Mouse (Mus musculus) intestine, postnatal 0 days (tissue): ENCODE measurements around the gene Olfr203. TPM values are rescaled to one million over a fixed set of nuclear protein-coding genes. Genes with fewer than 3 reads are reported as not detected.
"Not testable (repeated sequence)": the region's sequence is repeated elsewhere in the genome, so short reads cannot be mapped to it uniquely, and the experiment has no call there.

Source experiments
- ATAC-seq: fragments of 200-750 bp; cut with Nextera tagmentation; 2 replicates; pipeline ENCODE4 v1.8.0; 2017; ENCODE audit warnings: mild to moderate bottlenecking, moderate TSS enrichment, moderate library complexity
- H3K27ac ChIP-seq: fragments of 300-500 bp; sonication (generic); 2 replicates; pipeline ENCODE4 v1.5.1; 2014; ENCODE audit warnings: mild to moderate bottlenecking, low read depth, low read length, moderate library complexity
- H3K27me3 ChIP-seq: fragments of 300-500 bp; sonication (generic); replicated peaks from 2 replicates; pipeline ENCODE4 v1.6.1; 2014; ENCODE audit warnings: low read length, mixed read lengths; ENCODE audit not compliant: control insufficient read depth, insufficient read depth
- H3K36me3 ChIP-seq: fragments of 300-500 bp; sonication (generic); 2 replicates; pipeline ENCODE4 v1.6.1; 2014; ENCODE audit warnings: mild to moderate bottlenecking, moderate library complexity; ENCODE audit not compliant: control insufficient read depth, insufficient read depth
- H3K4me1 ChIP-seq: fragments of 300-500 bp; sonication (generic); replicated peaks from 2 replicates; pipeline ENCODE4 v1.6.1; 2014; ENCODE audit warnings: antibody characterized with exemption, low read length, mixed read lengths; ENCODE audit not compliant: control insufficient read depth, insufficient read depth
- H3K4me2 ChIP-seq: fragments of 300-500 bp; sonication (generic); replicated peaks from 2 replicates; pipeline ENCODE4 v1.6.1; 2014; ENCODE audit warnings: low read depth, mild to moderate bottlenecking, moderate library complexity
- H3K4me3 ChIP-seq: fragments of 300-500 bp; sonication (generic); 2 replicates; pipeline ENCODE4 v1.5.1; 2014; ENCODE audit warnings: low read depth, low read length
- H3K9ac ChIP-seq: fragments of 300-500 bp; sonication (generic); 2 replicates; pipeline ENCODE4 v1.6.1; 2014; ENCODE audit warnings: mild to moderate bottlenecking, low read depth, low read length
- H3K9me3 ChIP-seq: fragments of 300-500 bp; sonication (generic); 2 replicates; pipeline ENCODE4 v1.6.1; 2016; ENCODE audit warnings: mixed run types; ENCODE audit not compliant: control insufficient read depth
- CTCF ChIP-seq: sonication (generic); IDR thresholded peaks from 2 replicates; pipeline ENCODE4 v1.5.1; 2016; ENCODE audit warnings: low read depth, mild to moderate bottlenecking, control low read depth, antibody characterized with exemption, moderate library complexity
- whole genome bisulfite sequencing: fragments of 180-500 bp; shearing (Covaris S2); extraction: QIAGEN DNeasy Blood & Tissue Kit; methylation state at CpG from one replicate; pipeline ENCODE4 v1.1.7; 2014; 5-methylcytosine and 5-hydroxymethylcytosine counted together
- polyA plus RNA-seq: library from polyadenylated mRNA; unstranded; fragments of >200 nt; fragmentation: Nextera tagmentation; extraction: Ambion mirVana; gene quantifications from 2 replicates; pipeline ENCODE4 v1.2.1, GENCODE M21; 2015

Gene Olfr203
- polyA plus RNA-seq, result 0.10 TPM in 1 of 2 replicates, not detected in the other

- 75% methylated on average over 2 of the region's 2 CpGs for WGBS
- Histone ChIP-seq H3K27ac (no peak within 1 kb of the TSS), H3K4me2 (no peak within 1 kb of the TSS), H3K36me3 (no peaks in the 10 kb centered on the region), H3K4me3 (no peak within 1 kb of the TSS), H3K4me1 (no peaks in the 10 kb centered on the region), H3K9ac (no peak within 1 kb of the TSS), H3K27me3 (no peaks in the 10 kb centered on the region), H3K9me3 (no peaks in the 10 kb centered on the region)
- TF ChIP-seq CTCF, result no peak
- no peak for ATAC-seq
These were observed at the start of gene Olfr203 for GRCm38 (mm10) chr16:59298581-59298980. Gene Olfr203 (plus strand): TSS chr16:59298881.

GRCm38 (mm10) chr16:59249684-59250083 lies 49.0 kb upstream of the Olfr203 start:
- no peak for TF ChIP-seq CTCF
- H3K4me3 ChIP-seq, result no peak overlapping the region
- H3K9ac ChIP-seq, result no peak overlapping the region
- H3K36me3 ChIP-seq, result no peaks in the 10 kb centered on the region
- H3K27ac ChIP-seq, result no peak overlapping the region
- no peaks in the 10 kb centered on the region for H3K4me1 ChIP-seq
- H3K27me3 ChIP-seq, result no peaks in the 10 kb centered on the region
- no peak for ATAC-seq
- WGBS, result 85% methylated on average over 17 of the region's 17 CpGs
- no peak overlapping the region for H3K4me2 ChIP-seq
- no peaks in the 10 kb centered on the region for H3K9me3 ChIP-seq

- H3K4me1 ChIP-seq, H3K4me3 ChIP-seq, H3K27me3 ChIP-seq, H3K27ac ChIP-seq, H3K9me3 ChIP-seq, H3K36me3 ChIP-seq, H3K9ac ChIP-seq, H3K4me2 ChIP-seq: not testable (repeated sequence)
- WGBS, result 53% methylated on average over 4 of the region's 4 CpGs
- ATAC-seq, result peak; percentile 93
These were observed 29.6 kb upstream of the Olfr203 start for GRCm38 (mm10) chr16:59269097-59269496.

DNA sequence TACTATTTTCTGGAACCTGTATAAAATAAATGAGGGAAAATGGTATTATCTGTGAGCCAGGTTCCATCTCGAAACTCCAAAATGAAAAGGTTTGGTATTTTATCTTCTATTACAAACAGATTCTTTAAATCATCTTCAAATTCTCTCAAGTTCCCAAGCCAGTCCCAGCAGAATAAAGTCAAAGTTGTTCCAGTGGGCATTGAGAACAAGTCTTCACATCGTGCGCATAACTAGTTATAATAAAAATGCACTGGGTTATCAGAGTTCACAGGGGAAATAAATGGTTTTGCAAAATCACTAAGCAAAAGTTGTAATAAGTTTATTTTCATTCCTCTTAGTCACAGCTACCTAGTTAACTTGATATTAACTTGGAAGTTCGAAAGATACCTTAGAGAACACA lies 26.1 kb upstream of the Olfr203 start, which contains the start of gene Olfr201:
TSS of gene Olfr201 (minus strand) at position 101 of the 400 bp plus-strand sequence.
- not testable (repeated sequence) for H3K27ac ChIP-seq, H3K4me2 ChIP-seq, H3K9ac ChIP-seq, ATAC-seq, H3K9me3 ChIP-seq, H3K27me3 ChIP-seq, H3K4me1 ChIP-seq, H3K36me3 ChIP-seq, H3K4me3 ChIP-seq
- WGBS, result 85% methylated on average over 4 of the region's 4 CpGs

DNA sequence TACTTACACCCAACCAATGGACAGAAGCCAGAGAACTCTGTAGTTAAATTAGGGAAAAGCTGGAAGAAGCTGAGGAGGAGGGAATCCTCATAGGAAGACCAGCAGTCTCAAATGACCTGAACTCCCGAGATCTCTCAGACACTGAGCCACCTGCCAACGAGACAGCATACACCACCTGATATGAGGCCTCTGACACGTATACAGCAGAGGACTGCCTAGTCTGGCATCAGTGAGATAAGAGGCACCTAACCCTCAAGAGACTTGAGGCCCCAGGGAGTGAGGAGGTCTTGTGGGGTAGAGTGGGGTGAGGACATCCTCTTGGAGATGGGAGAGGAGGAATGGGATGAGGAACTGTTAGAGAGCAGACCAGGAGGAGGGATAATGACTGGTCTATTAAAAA lies 18.1 kb upstream of the Olfr203 start:
- 60% methylated on average over 3 of the region's 3 CpGs for WGBS
- Histone ChIP-seq H3K36me3 (no peaks in the 10 kb centered on the region), H3K4me2 (no peak overlapping the region), H3K9ac (no peak overlapping the region), H3K9me3 (no peaks in the 10 kb centered on the region), H3K4me3 (no peak overlapping the region), H3K27ac (no peak overlapping the region), H3K4me1 (no peaks in the 10 kb centered on the region), H3K27me3 (no peaks in the 10 kb centered on the region)
- ATAC-seq, result no peak
- TF ChIP-seq CTCF, result no peak

DNA sequence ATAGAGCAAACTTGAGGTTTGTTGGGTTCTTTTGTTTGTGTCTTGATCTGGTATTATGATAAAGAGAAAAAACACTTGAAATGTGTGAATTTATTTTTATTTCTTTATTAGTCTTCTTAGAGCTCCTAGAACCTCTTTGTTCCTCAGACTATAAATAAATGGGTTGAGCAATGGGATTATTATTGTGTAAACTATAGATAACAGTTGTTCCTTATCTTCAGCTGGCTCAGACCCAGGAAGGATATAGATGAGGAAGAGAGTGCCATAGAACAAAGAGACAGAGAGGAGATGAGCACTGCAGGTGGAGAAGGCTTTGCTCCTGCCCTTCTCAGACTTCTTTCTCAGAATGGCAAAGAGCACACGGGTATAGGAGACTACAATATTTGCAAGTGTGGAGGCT lies 15.2 kb upstream of the Olfr203 start:
- WGBS, result 48% methylated on average over 1 of the region's 1 CpGs
- H3K4me3 ChIP-seq, result no peak overlapping the region
- H3K4me2 ChIP-seq, result no peak overlapping the region
- no peak for ATAC-seq
- no peak for TF ChIP-seq CTCF
- H3K4me1 ChIP-seq, result no peaks in the 10 kb centered on the region
- H3K9me3 ChIP-seq, result no peaks in the 10 kb centered on the region
- no peaks in the 10 kb centered on the region for H3K27me3 ChIP-seq
- no peak overlapping the region for H3K9ac ChIP-seq
- no peak overlapping the region for H3K27ac ChIP-seq
- H3K36me3 ChIP-seq, result no peaks in the 10 kb centered on the region

DNA sequence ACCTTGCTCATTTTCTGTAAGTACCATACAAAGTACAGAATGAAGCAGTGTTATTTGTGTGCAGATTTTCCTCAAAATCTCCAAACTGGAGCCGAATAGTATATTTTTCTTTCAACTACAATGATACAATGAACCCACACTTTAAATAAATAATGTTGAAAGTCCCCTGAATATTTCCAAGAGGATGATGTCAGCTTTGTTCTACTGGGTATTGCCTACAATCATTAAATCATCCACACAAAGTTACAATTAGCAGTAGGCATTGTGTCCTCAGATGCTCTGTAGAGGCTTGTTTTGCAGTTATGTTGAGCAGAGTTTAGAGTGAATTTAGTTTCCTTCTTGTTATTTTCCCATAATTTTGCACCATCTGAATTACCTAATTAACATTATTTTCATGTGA lies 12.0 kb upstream of the Olfr203 start, which contains the start of gene Olfr202:
TSS of gene Olfr202 (minus strand) at position 101 of the 400 bp plus-strand sequence.
- 89% methylated on average over 1 of the region's 1 CpGs for WGBS
- H3K9me3 ChIP-seq, result no peaks in the 10 kb centered on the region
- no peaks in the 10 kb centered on the region for H3K4me1 ChIP-seq
- H3K27me3 ChIP-seq, result no peaks in the 10 kb centered on the region
- no peak within 1 kb of the TSS for H3K27ac ChIP-seq
- no peak within 1 kb of the TSS for H3K4me3 ChIP-seq
- no peak within 1 kb of the TSS for H3K4me2 ChIP-seq
- no peak within 1 kb of the TSS for H3K9ac ChIP-seq
- no peak for TF ChIP-seq CTCF
- no peaks in the 10 kb centered on the region for H3K36me3 ChIP-seq
- no peak for ATAC-seq

GRCm38 (mm10) chr16:59287576-59287975 lies 11.1 kb upstream of the Olfr203 start:
- H3K4me3 ChIP-seq, H3K27me3 ChIP-seq, H3K9me3 ChIP-seq, H3K4me1 ChIP-seq, H3K9ac ChIP-seq, H3K36me3 ChIP-seq, ATAC-seq, H3K4me2 ChIP-seq, H3K27ac ChIP-seq: not testable (repeated sequence)
- 77% methylated on average over 9 of the region's 9 CpGs for WGBS
